Mouse (Mus musculus) monocyte, adult 59 days (primary cell): ENCODE data around the gene Diras2. TPM values are rescaled to one million over a fixed set of nuclear protein-coding genes. Genes with fewer than 3 reads are reported as not detected.

Source experiments
- total RNA-seq, 2 experiments: library from RNA; stranded (reverse); gene quantifications; one replicate each; pipeline ENCODE4 v1.2.4; 2023

Gene Diras2
- under 1 TPM; 0.39 to 0.76 TPM for total RNA-seq

DNA sequence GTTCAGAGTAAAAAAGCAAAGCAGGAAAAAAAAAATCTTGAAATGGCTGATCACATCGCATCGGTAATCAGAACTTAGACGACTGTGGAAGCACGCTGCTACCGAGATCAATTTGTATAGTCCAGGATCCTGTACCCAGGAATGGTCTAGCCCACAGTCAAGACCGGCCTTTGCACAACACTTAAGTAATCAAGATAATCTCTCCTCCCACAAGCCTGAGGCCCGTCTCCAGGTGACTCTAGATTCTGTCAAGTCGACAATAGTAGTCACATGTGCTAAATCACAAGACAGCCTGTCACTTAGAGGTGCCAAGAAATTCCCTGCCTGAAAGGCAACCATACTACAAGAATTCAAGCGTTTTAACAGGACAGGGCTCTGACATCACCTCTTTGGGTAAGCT lies at the start of gene Diras2:
Diras2 (minus strand) TSS at position 159 of the 400 bp plus-strand sequence.

Other genes with a start within 250 kb of the Diras2 start
- 100 to 1,000 TPM; 628 to 699 TPM for gene Syk, start 51.9 kb upstream of the Diras2 start, total RNA-seq